Mouse (Mus musculus): ENCODE results near the gene Plcd3.

The Plcd3 gene

DNA sequence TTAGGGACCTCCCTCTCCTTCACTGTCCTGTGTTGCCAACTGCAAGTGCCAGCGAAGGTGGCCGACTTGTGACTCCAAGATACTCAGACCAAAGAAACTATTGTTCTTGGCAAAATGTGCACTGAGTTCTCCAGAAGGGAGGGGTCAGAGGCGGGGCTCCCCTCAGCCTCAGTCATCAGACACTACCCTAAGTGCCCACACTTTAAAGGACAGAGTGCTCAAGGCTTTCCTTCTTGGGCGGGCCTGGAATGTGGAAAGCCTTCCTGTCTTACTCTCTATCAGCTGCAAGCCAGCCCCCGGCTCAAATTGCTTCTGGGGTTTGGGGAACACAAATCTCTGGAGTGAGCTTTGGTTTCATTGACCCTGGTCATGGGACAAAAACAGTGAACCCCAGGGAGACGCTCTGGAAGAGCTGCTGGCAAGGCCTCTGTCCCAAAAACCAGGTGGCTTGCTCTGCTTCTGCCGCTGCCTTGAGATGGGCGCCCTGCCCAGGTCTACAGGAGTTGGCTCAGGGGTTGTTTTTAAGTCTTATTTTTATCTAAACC, 33.9 kb downstream of the Plcd3 start:
- no peak for DNase-seq (ENCODE audit: extremely low spot score, low read depth, low spot score)

DNA sequence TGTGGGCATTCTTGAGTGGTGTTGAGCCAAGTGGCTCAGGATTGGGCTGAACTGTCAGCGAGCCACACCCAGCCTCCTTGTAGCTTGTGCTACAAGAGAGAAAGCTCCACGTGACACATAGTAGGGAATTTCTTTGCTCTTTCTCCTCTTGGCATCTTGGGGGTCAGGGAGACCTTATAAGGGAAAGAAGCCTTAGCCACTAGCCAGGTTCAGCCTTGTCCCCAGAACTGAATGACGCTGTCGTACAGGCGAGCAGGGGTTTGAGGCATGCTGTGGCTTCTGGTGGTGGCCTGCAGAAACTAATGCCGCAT, 34.5 kb downstream of the Plcd3 start:
- no peak for DNase-seq (ENCODE audit: extremely low spot score, low read depth, low spot score)

DNA sequence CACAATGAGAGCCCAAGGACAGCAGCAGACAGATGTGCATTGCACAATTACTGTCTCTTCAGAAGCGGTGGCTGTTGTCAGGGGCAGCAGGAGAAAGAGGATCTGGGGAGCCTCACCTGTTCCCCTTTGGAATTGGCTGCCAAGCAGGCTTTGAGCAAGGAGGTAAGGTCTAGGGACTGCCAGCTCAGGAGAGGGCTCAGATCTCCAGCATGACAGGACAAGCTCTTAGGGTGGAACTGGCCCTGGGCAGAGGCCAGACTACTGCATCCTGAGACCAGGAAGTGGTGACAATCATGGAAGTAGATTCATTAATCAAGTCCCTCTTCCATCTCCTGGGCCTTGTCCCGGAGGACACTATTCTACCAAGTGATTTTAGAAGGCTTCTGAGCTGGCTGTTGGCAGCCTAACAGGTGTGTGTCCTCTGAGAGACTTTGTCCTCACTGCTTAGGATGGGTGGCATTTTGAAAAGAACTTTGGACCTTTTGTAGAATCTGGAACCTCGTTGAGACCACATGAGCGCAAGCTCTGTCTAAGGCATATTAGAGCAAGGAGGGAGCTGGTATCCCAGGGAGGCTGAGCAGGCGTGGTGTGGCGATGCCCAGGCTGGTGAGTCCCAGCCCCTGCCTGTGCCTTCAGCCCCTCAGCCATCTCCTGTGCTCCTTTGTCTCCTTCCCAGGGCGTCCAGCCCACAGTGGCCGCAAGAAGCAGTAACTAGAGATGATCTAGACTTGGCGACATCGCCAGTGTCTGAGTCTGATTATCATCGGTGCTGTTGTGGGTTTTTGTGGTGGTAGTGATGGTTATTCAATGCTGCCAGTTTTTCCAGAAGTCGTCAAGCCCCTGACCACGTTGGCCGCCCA, 35.0 kb downstream of the Plcd3 start:
- no peak for DNase-seq (ENCODE audit: extremely low spot score, low read depth, low spot score)

GRCm38 (mm10) chr11:103058499-103059085, 42.9 kb downstream of the Plcd3 start:
- no peak for DNase-seq (ENCODE audit: extremely low spot score, low read depth, low spot score)

DNA sequence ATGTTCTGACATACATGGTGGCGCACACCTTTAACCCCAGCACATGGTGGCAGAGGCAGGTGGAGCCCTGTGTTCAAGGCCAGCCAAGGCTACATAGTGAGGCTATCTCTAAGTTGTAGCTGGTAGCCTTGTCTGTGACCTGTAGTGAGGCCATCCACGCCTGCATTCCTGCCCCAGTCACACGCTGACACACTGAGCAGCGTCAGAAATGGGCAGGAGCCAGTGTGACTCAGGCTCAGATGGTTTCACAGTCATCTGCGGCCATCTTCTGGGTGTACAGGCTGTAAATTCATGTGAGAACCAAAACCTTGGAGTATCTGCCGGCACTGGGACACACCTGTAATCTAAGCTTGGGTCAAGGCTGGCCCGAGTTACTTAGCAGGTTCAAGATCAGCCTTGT, 44.8 kb downstream of the Plcd3 start:
- DNase-seq (ENCODE audit: extremely low spot score, low read depth, low spot score), result no peak

- peak; percentile 71 for DNase-seq (ENCODE audit: extremely low spot score, low read depth, low spot score)
Observed at GRCm38 (mm10) chr11:103054798-103055197, 46.7 kb downstream of the Plcd3 start.

- no peak for DNase-seq (ENCODE audit: extremely low spot score, low read depth, low spot score)
Observed at GRCm38 (mm10) chr11:103053191-103054076, 48.0 kb downstream of the Plcd3 start.

DNA sequence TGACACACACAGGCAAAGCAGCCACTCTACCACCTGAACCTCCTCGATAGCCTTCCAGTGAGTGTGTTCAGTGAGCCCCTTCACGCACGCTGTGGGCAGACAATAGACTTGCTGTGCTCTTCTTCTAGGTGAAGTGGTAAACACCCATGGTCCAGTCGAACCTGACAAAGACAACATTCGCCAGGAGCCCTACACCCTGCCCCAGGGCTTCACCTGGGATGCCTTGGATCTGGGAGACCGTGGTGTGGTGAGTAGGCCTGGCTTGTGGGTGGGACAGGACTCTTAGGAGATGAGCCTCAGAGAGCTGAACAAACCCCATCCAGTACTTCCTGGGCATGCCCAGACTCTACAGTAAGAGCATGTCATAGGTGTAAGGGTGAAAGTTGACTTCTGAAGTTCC, 49.4 kb downstream of the Plcd3 start:
- DNase-seq (ENCODE audit: extremely low spot score, low read depth, low spot score), result no peak

GRCm38 (mm10) chr11:103051249-103051691, 50.2 kb downstream of the Plcd3 start:
- no peak for DNase-seq (ENCODE audit: extremely low spot score, low read depth, low spot score)

DNA sequence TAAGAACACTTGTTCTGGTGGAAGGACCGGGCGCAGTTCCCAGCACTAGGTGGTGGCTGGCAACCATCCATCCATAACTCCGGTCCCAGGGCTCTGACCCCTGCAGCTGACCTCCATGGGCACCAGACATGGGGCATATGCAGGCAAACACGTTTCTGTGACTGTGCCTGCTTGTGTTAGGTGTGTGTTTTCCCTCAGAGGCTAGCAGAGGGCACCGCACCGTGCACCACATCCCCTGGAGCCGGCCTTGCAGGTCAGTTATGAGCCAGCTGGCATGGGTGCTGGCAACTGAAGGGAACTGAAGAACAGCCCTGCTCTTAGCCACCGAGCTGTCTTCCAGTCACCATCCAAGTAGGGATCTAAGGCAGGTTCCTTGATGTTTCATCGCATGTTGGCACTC, 51.3 kb downstream of the Plcd3 start:
- DNase-seq (ENCODE audit: extremely low spot score, low read depth, low spot score), result no peak

DNA sequence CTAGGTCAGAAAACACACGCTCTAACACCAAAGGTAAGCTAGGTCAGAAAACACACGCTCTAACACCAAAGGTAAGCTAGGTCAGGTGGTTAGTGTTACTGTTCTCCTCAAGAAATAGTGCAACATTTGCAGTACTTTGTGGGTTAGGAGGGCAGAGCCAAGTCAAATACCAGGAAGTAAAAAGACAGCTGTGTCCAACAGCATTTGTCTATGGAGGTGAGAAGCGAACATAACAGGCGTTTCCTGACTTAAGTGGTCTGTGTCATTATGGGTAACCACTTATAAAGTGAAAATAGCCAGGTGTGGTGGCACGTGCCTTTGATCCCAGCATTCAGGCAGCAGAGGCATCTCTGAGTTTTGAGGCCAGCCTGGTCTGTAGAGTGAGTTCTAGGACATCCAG, 51.8 kb downstream of the Plcd3 start:
- DNase-seq (ENCODE audit: extremely low spot score, low read depth, low spot score), result no peak

GRCm38 (mm10) chr11:103046286-103046685, 55.2 kb downstream of the Plcd3 start:
- no peak for DNase-seq (ENCODE audit: extremely low spot score, low read depth, low spot score)

DNA sequence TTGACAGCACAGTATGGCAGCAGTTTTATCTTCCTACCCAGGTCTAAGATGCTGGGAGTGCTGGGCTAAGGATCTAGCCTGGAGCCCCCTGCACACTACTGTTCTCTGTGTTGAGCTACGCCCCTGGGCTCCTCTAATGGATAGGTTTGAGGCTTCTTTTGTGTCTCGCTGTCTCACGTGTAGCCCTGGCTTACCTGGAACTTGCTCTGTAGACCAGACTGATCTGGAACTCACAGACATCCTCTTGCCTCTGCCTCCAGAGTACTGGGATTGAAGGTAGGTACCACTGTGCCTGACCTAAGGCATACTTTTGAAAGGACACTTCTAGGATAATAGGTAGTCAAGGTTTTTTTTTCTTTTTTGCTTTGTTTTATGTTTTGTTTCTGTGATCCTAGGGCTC, 57.5 kb downstream of the Plcd3 start:
- DNase-seq (ENCODE audit: extremely low spot score, low read depth, low spot score), result no peak

DNA sequence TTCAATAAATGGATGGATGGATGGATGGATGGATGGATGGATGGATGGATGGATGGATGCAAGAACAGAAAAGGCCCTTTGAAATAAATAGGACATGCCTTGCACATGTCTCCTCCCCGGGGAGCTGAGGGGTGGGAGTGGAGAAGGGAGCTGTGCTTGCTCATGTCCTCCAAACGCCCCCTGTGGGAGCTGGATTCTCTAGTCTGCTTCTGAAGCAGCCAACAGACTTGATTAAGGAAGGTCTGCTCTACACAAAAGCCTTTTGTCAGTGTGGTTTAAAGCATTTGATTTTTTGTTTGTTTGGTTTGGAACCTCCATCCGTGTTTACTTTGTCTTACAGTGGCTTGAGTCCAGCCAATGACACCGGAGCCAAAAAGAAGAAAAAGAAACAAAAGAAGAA, 58.6 kb downstream of the Plcd3 start:
- no peak for DNase-seq (ENCODE audit: extremely low spot score, low read depth, low spot score)

DNA sequence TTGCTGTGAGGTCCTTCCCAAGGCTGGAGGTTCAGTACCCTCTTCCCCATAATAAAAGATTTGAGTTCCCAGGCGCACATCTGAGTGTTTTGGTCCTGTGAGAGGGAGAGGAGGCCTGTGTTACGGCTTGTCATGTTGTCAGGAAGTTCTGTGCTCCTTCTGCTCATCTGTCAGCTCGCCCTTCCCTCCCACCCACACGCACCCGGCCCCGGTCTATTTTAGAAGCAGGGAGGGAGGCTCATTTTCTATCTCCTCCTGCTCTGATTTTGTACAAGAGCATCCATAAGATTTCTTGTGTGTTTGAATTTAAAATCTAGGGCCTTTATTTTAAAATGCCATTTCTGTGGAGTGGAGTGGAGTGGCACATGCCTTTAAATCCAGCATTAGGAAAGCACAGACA, 63.4 kb downstream of the Plcd3 start:
- DNase-seq (ENCODE audit: extremely low spot score, low read depth, low spot score), result no peak

GRCm38 (mm10) chr11:103036881-103037465, 64.5 kb downstream of the Plcd3 start:
- no peak for DNase-seq (ENCODE audit: extremely low spot score, low read depth, low spot score)

DNA sequence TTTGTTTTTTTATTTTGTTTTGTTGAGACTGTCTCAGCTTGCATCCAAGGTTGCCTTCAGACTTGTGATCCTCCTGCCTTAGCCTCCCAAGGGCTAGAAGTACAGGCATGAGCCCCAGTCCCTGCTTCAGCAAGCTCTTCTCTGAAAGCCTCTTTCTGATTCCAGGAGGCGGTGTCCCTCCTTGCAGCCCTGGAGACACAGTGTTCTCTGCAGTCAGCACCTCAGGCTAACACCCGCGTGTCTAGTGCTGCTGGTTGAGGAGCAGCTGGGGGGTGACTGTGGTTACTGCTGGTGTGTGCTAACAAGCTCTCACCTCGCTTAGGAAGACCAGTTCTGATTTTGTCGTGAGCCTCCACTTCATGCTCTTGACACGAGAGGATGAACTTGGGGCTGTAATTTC, 66.5 kb downstream of the Plcd3 start:
- no peak for DNase-seq (ENCODE audit: extremely low spot score, low read depth, low spot score)

- no peak for DNase-seq (ENCODE audit: extremely low spot score, low read depth, low spot score)
Observed at GRCm38 (mm10) chr11:103033030-103033429, 68.4 kb downstream of the Plcd3 start.

DNA sequence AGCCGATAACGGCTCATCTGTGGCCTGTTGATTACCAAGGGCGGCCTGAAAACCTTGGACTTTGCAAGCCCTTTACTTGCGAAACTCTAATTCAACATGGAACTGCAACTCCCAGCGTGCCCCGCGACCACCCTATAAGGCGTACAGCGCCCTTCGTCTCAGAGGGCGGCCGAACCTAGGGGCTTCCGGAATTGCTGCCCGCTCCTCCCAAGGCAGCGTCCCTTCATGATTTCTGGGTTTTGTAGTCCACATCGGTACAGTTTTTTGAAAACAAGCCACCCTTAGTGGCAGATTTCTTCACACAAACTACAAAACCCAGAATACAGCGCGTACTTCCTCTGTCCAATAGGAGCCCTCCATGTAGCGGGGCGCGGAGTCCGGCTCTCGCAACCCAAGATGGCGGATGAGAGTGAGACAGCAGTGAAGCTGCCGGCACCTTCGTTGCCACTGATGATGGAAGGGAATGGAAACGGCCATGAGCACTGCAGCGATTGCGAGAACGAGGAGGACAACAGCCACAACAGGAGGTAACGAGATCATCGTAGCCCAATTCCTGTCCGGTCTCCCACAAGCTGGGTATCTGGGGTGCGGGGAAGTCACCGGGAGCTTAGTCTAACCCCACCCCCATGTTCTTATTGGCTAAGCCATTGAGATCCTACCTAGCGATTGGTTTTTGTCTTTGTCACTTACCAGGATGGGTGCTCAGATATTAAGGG, 73.1 kb downstream of the Plcd3 start, which contains the start of the genes Nmt1 and Dcakd:
Gene Nmt1 (plus strand): TSS at position 15 of the 716 bp plus-strand sequence.
Gene Dcakd (minus strand): TSS at position 158 of the 716 bp plus-strand sequence.
- peak; percentile 97 for DNase-seq (ENCODE audit: extremely low spot score, low read depth, low spot score)

- DNase-seq (ENCODE audit: extremely low spot score, low read depth, low spot score), result no peak
Observed at GRCm38 (mm10) chr11:103027570-103028175, 73.8 kb downstream of the Plcd3 start.

Measured in hindlimb bud, embryonic 11.5 days (tissue).